Mouse (Mus musculus) layer of hippocampus, adult 9-10 months (tissue): Measurements from ENCODE around the gene Myh4.
A peak's percentile ranks its signal among the peaks of the same experiment; 100 is the strongest.

Experiments
- DNase-seq: peaks from one replicate; pipeline ENCODE4 v3.0.0; 2022; ENCODE audit warnings: low spot score

The Myh4 gene

GRCm38 (mm10) chr11:67237481-67238079 is at the start of gene Myh4:
Myh4 (plus strand) TSS chr11:67238029.
- DNase-seq = no peak

- no peak for DNase-seq
Measured at GRCm38 (mm10) chr11:67190316-67190715, 47.5 kb upstream of the Myh4 start.

GRCm38 (mm10) chr11:67190814-67191213 is 47.0 kb upstream of the Myh4 start:
- no peak for DNase-seq

GRCm38 (mm10) chr11:67191496-67191895 is 46.3 kb upstream of the Myh4 start:
- DNase-seq = no peak

- DNase-seq = no peak
Measured at GRCm38 (mm10) chr11:67199321-67199720, 38.5 kb upstream of the Myh4 start.

DNA sequence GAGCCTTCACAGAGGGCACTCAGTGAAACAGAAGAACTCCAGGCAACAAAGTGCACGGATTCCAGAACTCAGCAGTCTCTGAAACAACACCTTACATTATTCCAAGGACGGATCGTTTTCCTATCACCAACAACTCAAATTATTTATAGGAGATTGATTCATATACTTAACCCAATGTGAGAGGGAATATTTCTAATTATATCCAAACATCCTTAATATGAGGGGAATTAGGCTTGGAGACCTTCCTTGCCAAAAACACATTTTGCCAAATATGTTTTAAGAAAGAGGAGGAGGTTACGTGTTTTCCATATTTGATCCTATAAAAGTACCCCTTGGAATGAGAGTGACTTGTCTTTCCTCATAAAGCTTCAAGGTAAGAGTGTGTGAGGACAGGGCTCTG is 38.1 kb upstream of the Myh4 start, which contains the start of gene Myh1:
Myh1 (plus strand) TSS at position 301 of the 400 bp plus-strand sequence.
- no peak for DNase-seq

- DNase-seq = no peak
Measured at GRCm38 (mm10) chr11:67204766-67205165, 33.1 kb upstream of the Myh4 start.

DNA sequence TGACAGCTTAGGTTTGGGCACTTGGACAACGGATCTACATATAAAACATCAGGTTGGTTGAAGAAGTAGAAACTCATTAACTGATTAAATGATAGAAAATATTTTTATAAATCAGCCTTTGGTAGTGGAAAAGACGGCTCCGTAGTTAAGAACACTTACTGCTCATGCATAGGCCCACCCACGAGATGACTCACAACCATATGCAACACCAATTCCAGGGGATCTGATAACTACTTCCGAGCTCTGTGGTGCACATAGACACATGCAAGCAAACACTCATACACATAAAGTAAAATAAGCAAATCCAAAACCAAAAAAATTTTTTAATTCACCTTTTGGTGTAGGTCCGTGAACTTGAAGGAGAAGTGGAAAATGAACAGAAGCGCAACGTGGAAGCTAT is 16.0 kb upstream of the Myh4 start:
- DNase-seq = no peak

DNA sequence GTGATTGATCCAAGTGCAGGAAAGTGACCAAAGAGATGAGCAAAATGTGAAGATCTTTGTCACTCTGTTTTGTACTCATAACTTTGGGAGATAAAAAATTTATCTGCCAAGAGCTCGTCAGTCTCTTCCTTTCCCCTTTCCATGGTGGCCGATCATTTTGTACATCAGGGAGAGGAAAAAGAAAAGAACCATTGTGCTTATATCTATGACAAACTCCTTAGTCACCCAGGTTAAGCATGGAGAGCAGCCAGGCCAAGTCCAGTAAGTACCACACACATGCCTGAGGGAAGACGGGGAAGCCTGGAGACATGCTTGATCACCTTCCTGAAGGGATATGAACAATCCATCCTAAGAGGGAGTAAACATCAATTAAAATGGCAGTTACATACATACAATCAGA is 13.4 kb upstream of the Myh4 start:
- no peak for DNase-seq

DNA sequence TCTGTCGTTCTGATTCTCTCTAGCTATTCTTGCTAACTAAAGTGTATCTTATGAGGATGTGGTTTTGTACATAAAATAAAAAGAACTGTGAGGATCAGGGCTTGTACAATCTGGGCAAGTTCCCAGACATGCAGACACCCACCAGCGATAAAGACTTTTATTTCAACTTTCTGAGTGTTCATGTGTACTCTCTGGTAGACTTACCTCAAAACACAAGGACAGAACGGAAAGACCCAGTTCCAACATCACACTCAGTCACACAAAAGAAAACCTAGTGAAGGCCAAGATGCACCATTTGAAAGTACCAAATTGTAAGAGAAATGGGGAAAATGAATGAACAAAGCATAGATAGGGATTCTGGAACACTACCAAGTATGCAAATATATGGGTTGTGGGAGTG is 9.1 kb upstream of the Myh4 start:
- no peak for DNase-seq

DNA sequence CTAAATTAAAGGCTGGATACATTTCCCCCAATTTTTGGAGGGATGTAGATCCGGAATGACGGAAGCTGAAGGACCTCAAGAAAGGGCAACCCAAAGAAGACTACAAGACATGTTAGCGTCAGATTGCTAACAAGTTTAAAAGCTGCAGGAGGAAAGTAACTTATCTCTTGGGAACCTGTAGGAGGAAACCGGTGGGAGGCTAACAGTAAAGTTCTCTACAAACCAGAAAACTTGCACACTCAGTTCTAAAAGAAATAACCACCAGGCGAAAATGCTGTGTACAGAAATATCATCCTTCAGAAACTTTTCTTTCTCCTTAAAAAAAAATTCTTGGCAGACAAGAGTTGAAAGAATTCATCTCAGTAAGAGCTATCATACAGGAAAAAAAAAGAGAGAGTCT is 8.7 kb upstream of the Myh4 start:
- no peak for DNase-seq

DNA sequence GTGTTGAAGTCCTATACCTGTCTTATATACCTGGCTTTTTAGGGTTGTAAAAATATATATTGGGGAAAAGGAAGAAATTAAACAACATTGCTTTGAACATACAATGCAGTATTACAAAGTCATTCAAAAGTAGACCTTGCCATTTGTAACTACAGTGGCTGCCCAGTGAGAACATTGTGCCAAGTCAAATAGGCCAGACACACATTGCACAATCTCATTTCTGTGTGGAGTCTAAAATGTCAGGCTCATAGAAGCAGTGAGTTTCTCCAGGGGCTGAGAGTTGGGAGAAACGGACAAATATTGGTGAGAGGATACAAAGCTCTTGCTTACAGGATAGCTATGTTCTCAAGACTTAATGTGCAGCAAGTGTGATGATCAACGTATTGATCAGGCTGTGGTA is 7.9 kb upstream of the Myh4 start:
- DNase-seq = no peak

DNA sequence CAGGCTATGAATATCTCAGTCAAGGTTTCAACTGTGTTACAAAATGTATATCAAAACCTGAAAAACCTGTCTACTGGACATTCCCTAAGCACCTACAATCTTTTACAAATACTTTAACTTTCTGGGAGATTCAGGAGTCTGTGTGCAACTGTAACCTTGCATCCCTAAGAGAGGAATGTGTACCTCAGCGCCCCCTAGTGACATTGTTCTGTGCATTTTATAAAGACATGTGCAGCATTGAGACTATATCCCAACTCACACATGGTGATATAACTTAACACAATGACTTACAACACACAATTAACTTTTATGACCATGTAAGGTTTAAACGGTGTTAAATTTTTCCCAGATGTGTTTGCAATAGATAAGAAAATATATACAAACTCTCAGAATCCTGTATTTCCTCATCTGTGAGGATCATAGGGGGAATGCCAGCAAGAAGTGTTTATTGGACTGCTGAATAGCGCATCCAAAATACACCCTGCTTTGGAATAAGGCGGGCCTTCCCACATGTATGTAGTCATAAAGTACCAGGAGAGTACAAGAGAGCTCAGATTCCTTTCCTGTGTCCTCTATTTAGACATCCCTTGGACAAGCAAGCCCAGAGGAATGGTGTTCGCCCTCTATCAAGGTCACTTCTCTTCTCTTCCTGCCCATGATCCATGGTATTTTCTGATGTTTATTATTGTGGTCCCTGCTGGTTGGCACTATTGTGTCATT is 2.0 kb upstream of the Myh4 start:
- DNase-seq = peak; percentile 49

DNA sequence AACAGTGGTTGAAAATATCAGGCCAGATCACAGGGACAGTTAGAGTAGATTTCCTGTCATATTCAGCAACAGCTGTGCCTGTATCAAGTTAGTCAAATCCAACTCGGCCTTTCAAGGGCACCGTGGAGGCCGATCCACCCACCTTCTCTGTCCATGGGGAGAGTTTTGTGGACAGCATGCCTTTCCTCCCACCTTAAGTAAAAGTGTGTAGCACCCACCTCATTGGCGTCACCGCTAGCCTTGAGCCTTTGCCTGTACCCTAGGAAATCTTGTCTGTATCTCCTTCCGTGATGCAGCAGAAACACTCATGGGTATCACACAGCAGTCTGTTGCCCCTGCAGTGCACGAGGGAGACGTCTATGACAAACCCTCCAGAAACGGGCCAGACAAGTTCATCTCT is 1.0 kb upstream of the Myh4 start:
- no peak for DNase-seq

GRCm38 (mm10) chr11:67241051-67241450 is 3.2 kb downstream of the Myh4 start:
- no peak for DNase-seq

DNA sequence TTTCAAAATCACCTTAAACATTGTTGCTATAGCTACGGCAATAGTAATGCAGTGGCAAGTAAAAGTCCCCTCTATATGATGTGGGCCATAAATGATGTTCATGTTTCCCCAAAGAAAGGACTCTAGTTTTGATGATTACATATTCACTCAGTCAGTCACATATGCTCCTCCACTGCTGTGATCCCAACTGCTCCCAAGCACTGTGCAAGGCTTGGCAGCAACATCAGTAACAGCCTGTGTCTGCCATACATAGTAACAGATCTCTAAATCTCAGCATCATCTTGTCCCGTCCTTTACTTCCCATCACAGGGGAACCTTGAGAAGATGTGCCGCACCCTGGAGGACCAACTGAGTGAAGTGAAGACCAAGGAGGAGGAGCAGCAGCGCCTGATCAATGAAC is 15.9 kb downstream of the Myh4 start:
- DNase-seq = no peak

- no peak for DNase-seq
Measured at GRCm38 (mm10) chr11:67257048-67257447, 19.2 kb downstream of the Myh4 start.

DNA sequence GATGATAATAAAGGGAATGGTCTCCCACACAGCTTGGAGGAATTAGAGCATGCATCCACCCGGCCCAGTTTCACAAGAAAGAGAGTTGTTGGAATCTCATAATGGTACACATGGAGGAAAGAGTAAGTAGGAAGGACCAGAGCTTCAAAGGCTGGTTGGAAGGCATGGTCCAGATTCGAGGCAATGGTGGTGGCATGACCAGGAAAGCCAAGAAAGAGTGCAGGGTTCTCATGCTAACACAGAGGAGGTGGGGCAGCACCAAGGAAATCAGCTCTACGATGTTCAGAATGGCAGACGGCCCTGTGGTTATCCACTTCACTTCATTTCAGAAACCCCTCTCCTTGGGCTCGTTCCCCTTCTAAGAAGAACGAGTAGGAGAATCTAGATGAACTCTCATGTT is 23.1 kb downstream of the Myh4 start:
- DNase-seq = no peak

DNA sequence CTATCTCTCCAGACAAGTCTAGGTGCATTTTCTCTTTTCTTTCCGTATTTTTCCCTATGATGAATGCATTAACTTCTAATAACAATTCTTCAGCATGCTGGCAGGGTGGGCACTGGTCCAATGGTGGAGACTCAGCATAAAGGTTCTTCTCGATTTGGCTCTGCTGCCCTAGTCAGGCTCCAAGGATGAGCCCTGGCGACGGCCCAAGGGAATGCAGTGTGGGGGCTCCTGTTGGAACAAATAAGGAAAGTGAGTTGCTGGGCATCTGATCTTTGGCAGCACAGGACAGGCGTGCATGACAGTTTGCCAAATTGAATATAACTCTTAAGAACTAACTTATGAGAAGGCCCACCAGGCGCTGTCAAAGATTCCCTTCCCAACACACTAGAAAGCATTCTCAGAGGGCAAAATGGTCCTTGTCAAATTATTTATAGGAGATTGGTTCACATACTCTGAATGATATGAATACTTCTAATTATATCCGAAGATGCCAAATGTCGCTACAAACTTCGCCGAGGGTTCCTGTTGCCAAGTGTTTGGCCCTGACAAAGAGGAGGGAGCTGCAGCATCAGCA is 38.9 kb downstream of the Myh4 start, which contains the start of gene Myh8:
Myh8 (plus strand) TSS at position 524 of the 574 bp plus-strand sequence.
- DNase-seq = no peak

DNA sequence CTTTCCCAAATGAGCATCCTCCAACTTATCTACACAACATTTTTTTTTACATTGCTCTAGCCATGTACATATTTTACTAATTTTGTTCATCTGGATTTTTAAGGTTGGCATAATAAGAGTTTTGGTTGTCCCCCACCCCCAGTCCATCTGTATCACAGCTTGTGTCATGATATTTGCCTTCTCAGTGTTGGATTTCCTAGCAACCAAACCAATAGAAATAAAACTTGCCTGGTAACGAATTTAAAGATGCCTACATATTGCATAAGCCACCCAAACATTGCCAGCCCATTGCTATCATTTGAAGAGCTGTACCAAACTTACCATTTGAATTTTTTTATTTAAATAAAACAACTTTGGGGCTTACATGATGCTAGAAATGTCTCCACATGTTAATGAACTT is 55.6 kb downstream of the Myh4 start:
- DNase-seq = no peak
